Mouse (Mus musculus) cerebellum, adult 9-11 months (tissue): ENCODE results near the gene Fam163a.

Experiments used
- DNase-seq: peaks from one replicate; pipeline ENCODE4 v3.0.0; 2022

Gene Fam163a

GRCm38 (mm10) chr1:156076474-156076873, 128.4 kb downstream of the Fam163a start:
- DNase-seq: no peak

- no peak for DNase-seq
Observed at GRCm38 (mm10) chr1:156074575-156074974, 130.3 kb downstream of the Fam163a start.

GRCm38 (mm10) chr1:156073169-156073821, 131.5 kb downstream of the Fam163a start:
- DNase-seq: no peak

GRCm38 (mm10) chr1:156070106-156070505, 134.7 kb downstream of the Fam163a start:
- no peak for DNase-seq

GRCm38 (mm10) chr1:156066133-156066532, 138.7 kb downstream of the Fam163a start:
- no peak for DNase-seq

- no peak for DNase-seq
Observed at GRCm38 (mm10) chr1:156062193-156062592, 142.6 kb downstream of the Fam163a start.

GRCm38 (mm10) chr1:156058207-156058606, 146.6 kb downstream of the Fam163a start:
- no peak for DNase-seq

GRCm38 (mm10) chr1:156046688-156047087, 158.1 kb downstream of the Fam163a start:
- DNase-seq: peak; percentile 64

GRCm38 (mm10) chr1:156044211-156044611, 160.6 kb downstream of the Fam163a start:
- no peak for DNase-seq

GRCm38 (mm10) chr1:156043027-156043426, 161.8 kb downstream of the Fam163a start:
- peak; percentile 40 for DNase-seq

GRCm38 (mm10) chr1:156042481-156042880, 162.3 kb downstream of the Fam163a start:
- DNase-seq: no peak

- DNase-seq: no peak
Observed at GRCm38 (mm10) chr1:156041451-156042241, 163.2 kb downstream of the Fam163a start.

- peak; percentile 92 for DNase-seq
Observed at GRCm38 (mm10) chr1:156040731-156041401, 164.0 kb downstream of the Fam163a start.

GRCm38 (mm10) chr1:156039989-156040388, 164.8 kb downstream of the Fam163a start:
- peak; percentile 40 for DNase-seq

- peak; percentile 46 for DNase-seq
Observed at GRCm38 (mm10) chr1:156037144-156037583, 167.7 kb downstream of the Fam163a start.

GRCm38 (mm10) chr1:156035930-156036737, 168.7 kb downstream of the Fam163a start, which contains the start of gene Tor1aip1:
Gene Tor1aip1, minus strand, starts transcription at chr1:156036480.
- peak; percentile 99 for DNase-seq

GRCm38 (mm10) chr1:156035269-156035929, 169.4 kb downstream of the Fam163a start, which contains the start of gene Tor1aip2:
Gene Tor1aip2, plus strand, starts transcription at chr1:156035403.
- DNase-seq: no peak

GRCm38 (mm10) chr1:156034661-156035060, 170.2 kb downstream of the Fam163a start:
- DNase-seq: no peak

GRCm38 (mm10) chr1:156033921-156034320, 170.9 kb downstream of the Fam163a start:
- DNase-seq: no peak

- DNase-seq: no peak
Observed at GRCm38 (mm10) chr1:156028340-156028975, 176.4 kb downstream of the Fam163a start.

GRCm38 (mm10) chr1:156027849-156028248, 177.0 kb downstream of the Fam163a start:
- DNase-seq: no peak
